8 mouse cellular contexts compared by ENCODE assay signal in genomic region chr9:113990547-113991248, GRCm38 (mm10). TPM values are rescaled to one million over a fixed set of nuclear protein-coding genes. Genes with fewer than 3 reads are reported as not detected.
A peak's percentile ranks its signal among the peaks of the same experiment; 100 is the strongest.
DNase-seq lines count a peak whose midpoint lies in the region; ATAC-seq and TF ChIP-seq lines count a peak whose summit lies in the region.

No protein-coding gene starts in this region.

- no peak for ATAC-seq in embryonic facial prominence, embryonic 15.5 days (ENCODE audit: insufficient number of reproducible peaks, low FRiP score, low TSS enrichment, low read depth)
- ATAC-seq in limb, embryonic 15.5 days (ENCODE audit: insufficient number of reproducible peaks, low FRiP score, low TSS enrichment, low read depth) = peak; percentile 76; the same call in 1 of the 2 replicates

- H3K9me3 ChIP-seq in embryonic facial prominence, embryonic 15.5 days (replicated peaks) = no peaks in the 10 kb centered on the region
- H3K9me3 ChIP-seq in limb, embryonic 15.5 days = no peaks in the 10 kb centered on the region

- no peaks in the 10 kb centered on the region for H3K27me3 ChIP-seq in embryonic facial prominence, embryonic 15.5 days
- H3K27me3 ChIP-seq in limb, embryonic 15.5 days = no peaks in the 10 kb centered on the region; the same call in 1 of the 2 replicates

- 11% methylated on average over 18 of the region's 18 CpGs for WGBS in bone marrow, adult 2 months
- 27% methylated on average over 18 of the region's 18 CpGs for WGBS in embryonic facial prominence, embryonic 15.5 days
- 18% methylated on average over 18 of the region's 18 CpGs for WGBS in limb, embryonic 15.5 days

- peak; percentile 91 for DNase-seq in 416B (ENCODE audit: low read depth)
- peak; percentile 48 to 72 for DNase-seq in heart, adult 9 months (ENCODE audit: low spot score in 2 of 2)
- peak; percentile 93 for DNase-seq in kidney, adult 9 months
- peak; percentile 27 to 45 for DNase-seq in monocyte, adult 2 months (ENCODE audit: low read depth in 1 of 2, low spot score in 2 of 2)
- DNase-seq in spleen, postnatal 36 days (ENCODE audit: low spot score in 2 of 2) = peak; percentile 55 to 62

- H3K4me2 ChIP-seq in embryonic facial prominence, embryonic 15.5 days (replicated peaks) = peak overlapping the region; percentile 42
- peak overlapping the region; percentile 44 for H3K4me2 ChIP-seq in limb, embryonic 15.5 days

- H3K4me3 ChIP-seq in bone marrow, adult 2 months (replicated peaks; ENCODE audit: control insufficient read depth, low read depth, low read length) = peak overlapping the region; percentile 4
- H3K4me3 ChIP-seq in embryonic facial prominence, embryonic 15.5 days (replicated peaks) = peak overlapping the region; percentile 19
- H3K4me3 ChIP-seq in limb, embryonic 15.5 days = peak overlapping the region; percentile 19

- H3K4me1 ChIP-seq in bone marrow, adult 2 months (ENCODE audit: control insufficient read depth, insufficient read depth, low read length) = no peaks in the 10 kb centered on the region
- peaks cover 8% of the 10 kb centered on the region for H3K4me1 ChIP-seq in embryonic facial prominence, embryonic 15.5 days
- peaks cover 9% of the 10 kb centered on the region; the same call in 1 of the 2 replicates for H3K4me1 ChIP-seq in limb, embryonic 15.5 days

- peak; percentile 88 for TF ChIP-seq CTCF in bone marrow, adult 2 months (IDR thresholded peaks at IDR 0.05; ENCODE audit: control insufficient read depth, insufficient read depth, low read length)

- no peak for TF ChIP-seq POLR2A in bone marrow, adult 2 months (IDR thresholded peaks at IDR 0.05; ENCODE audit: borderline replicate concordance, control insufficient read depth, low read depth, low read length)

- no peak overlapping the region for H3K27ac ChIP-seq in bone marrow, adult 2 months (ENCODE audit: control insufficient read depth, insufficient read depth, low read depth, low read length, poor library complexity)
- no peak overlapping the region for H3K27ac ChIP-seq in embryonic facial prominence, embryonic 15.5 days (replicated peaks)
- H3K27ac ChIP-seq in limb, embryonic 15.5 days = no peak overlapping the region

- H3K9ac ChIP-seq in embryonic facial prominence, embryonic 15.5 days = no peak overlapping the region
- 0 out of 2 replicates have a peak overlapping the region, but pooled peaks have one; percentile 2 for H3K9ac ChIP-seq in limb, embryonic 15.5 days

- H3K36me3 ChIP-seq in embryonic facial prominence, embryonic 15.5 days = no peaks in the 10 kb centered on the region
- H3K36me3 ChIP-seq in limb, embryonic 15.5 days = no peaks in the 10 kb centered on the region

RNA-seq across cellular contexts. Expression of gene Fbxl2, which starts 55.3 kb away (rescaled TPM):
- polyA plus RNA-seq in bone marrow, adult 2 months (2011; ENCODE audit: insufficient read depth, insufficient read length, low replicate concordance, missing spikeins) = 2.7 and 13.8 TPM in 2 replicates
- 7.3 and 8.5 TPM in 2 replicates for polyA plus RNA-seq in embryonic facial prominence, embryonic 15.5 days (2015; fragmentation: Nextera tagmentation; extraction: Ambion mirVana)
- 4.1 and 4.7 TPM in 2 replicates for polyA plus RNA-seq in limb, embryonic 15.5 days (2015; fragmentation: Nextera tagmentation; extraction: Ambion mirVana)

RNA-seq across cellular contexts. Expression of gene Ubp1, which starts 60.0 kb away (rescaled TPM):
- 103 and 110 TPM in 2 replicates for polyA plus RNA-seq in bone marrow, adult 2 months (2011; ENCODE audit: insufficient read depth, insufficient read length, low replicate concordance, missing spikeins)
- 35.6 and 37.2 TPM in 2 replicates for polyA plus RNA-seq in embryonic facial prominence, embryonic 15.5 days (2015; fragmentation: Nextera tagmentation; extraction: Ambion mirVana)
- 29.7 and 30.2 TPM in 2 replicates for polyA plus RNA-seq in limb, embryonic 15.5 days (2015; fragmentation: Nextera tagmentation; extraction: Ambion mirVana)

Comparison
In these comparisons a context has a peak if more than half of its experiments do, and no peak if none do; other contexts are left out.
1. DNase-seq: peak in every context shown above with its lines; median percentile 93 in kidney, adult 9 months; 91 in 416B; 60 in heart, adult 9 months; 58 in spleen, postnatal 36 days; 36 in monocyte, adult 2 months.